ENCODE assay signal across 9 mouse cellular contexts in the genomic region with DNA sequence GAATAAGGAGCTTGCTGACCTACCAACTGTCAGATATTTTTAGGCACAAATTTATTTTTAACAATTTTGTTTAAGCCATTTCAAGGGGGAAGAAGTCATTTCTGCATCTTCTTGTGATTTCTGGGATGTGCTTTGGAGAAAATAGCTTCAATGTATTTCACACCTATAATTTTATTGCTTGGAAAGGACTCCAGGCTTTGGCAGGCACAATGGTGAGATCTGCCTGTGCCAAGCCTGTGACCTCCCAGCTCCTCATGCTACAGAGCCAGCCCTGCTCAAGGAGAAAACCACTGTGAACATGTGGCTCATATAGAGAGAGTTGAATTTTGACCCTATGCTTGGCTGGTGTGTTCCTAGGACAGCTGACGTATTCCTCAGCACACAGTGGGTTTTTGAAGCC.
"Had no signal": no experiment of that assay in that cellular context is flagged by ENCODE, and none has a peak within 500 bp of the region (broad histone marks: within the 10 kb centered on the region; RNA-seq: fewer than 3 reads in every experiment).

No protein-coding gene starts in this region.

- DNase-seq: lung, adult 18-20 months; lung, embryonic 14.5 days; lung, postnatal 10 days; lung, postnatal 4 days; midbrain, embryonic 14.5 days; retina, postnatal 1 day; thymus, adult 18-20 months; thymus, postnatal 14 days; thymus, postnatal 36 days had no signal
